Comparison of ENCODE assay signal across 18 mouse cellular contexts in genomic region chr5:130169109-130169508, GRCm38 (mm10). TPM values are rescaled to one million over a fixed set of nuclear protein-coding genes. Genes with fewer than 3 reads are reported as not detected.
A peak's percentile ranks its signal among the peaks of the same experiment; 100 is the strongest.
DNase-seq lines count a peak whose midpoint lies in the region; ATAC-seq and TF ChIP-seq lines count a peak whose summit lies in the region.
"Had no signal": no experiment of that assay in that cellular context is flagged by ENCODE, and none has a peak within 500 bp of the region (broad histone marks: within the 10 kb centered on the region; RNA-seq: fewer than 3 reads in every experiment).

No protein-coding gene starts in this region.

- H3K36me3 ChIP-seq in heart, postnatal 0 days (replicated peaks; ENCODE audit: control insufficient read depth, insufficient read depth, low read length) = no peaks in the 10 kb centered on the region
- no peaks in the 10 kb centered on the region for H3K36me3 ChIP-seq in lung, postnatal 0 days (ENCODE audit: insufficient read depth, low read length)
- no peaks in the 10 kb centered on the region for H3K36me3 ChIP-seq in embryonic facial prominence, embryonic 10.5 days (replicated peaks)
- H3K36me3 ChIP-seq: hindbrain, embryonic 15.5 days; lung, embryonic 15.5 days; stomach, embryonic 15.5 days had no signal

- H3K9me3 ChIP-seq in heart, postnatal 0 days (replicated peaks; ENCODE audit: control insufficient read depth, low read length) = no peaks in the 10 kb centered on the region
- H3K9me3 ChIP-seq in lung, postnatal 0 days (ENCODE audit: low read length) = no peaks in the 10 kb centered on the region
- no peaks in the 10 kb centered on the region for H3K9me3 ChIP-seq in embryonic facial prominence, embryonic 10.5 days
- H3K9me3 ChIP-seq: hindbrain, embryonic 15.5 days; lung, embryonic 15.5 days; stomach, embryonic 15.5 days had no signal

- no peak overlapping the region for H3K4me2 ChIP-seq in heart, postnatal 0 days (ENCODE audit: low read depth, low read length)
- no peak overlapping the region for H3K4me2 ChIP-seq in lung, postnatal 0 days (replicated peaks; ENCODE audit: low read depth, low read length)
- H3K4me2 ChIP-seq: hindbrain, embryonic 15.5 days; lung, embryonic 15.5 days; stomach, embryonic 15.5 days had no signal

- no peaks in the 10 kb centered on the region for H3K27me3 ChIP-seq in heart, postnatal 0 days (ENCODE audit: control insufficient read depth, insufficient read depth, low read length)
- H3K27me3 ChIP-seq in lung, postnatal 0 days (replicated peaks; ENCODE audit: insufficient read depth, low read length) = no peaks in the 10 kb centered on the region
- H3K27me3 ChIP-seq in embryonic facial prominence, embryonic 10.5 days (replicated peaks; ENCODE audit: low read depth, poor library complexity, severe bottlenecking) = no peaks in the 10 kb centered on the region
- H3K27me3 ChIP-seq: hindbrain, embryonic 15.5 days; lung, embryonic 15.5 days; stomach, embryonic 15.5 days had no signal

- 12% methylated on average over 6 of the region's 6 CpGs for WGBS in heart, postnatal 0 days
- 28% methylated on average over 6 of the region's 6 CpGs for WGBS in lung, postnatal 0 days
- 33% methylated on average over 6 of the region's 6 CpGs for WGBS in lung, adult 2 months
- 71% methylated on average over 6 of the region's 6 CpGs for WGBS in embryonic facial prominence, embryonic 10.5 days

- DNase-seq in heart, postnatal 0 days (ENCODE audit: low spot score) = no peak
- DNase-seq in heart, postnatal 36 days = no peak
- peak; percentile 55 for DNase-seq in lung, postnatal 0 days (ENCODE audit: low spot score)
- no peak for DNase-seq in lung, adult 2 months
- DNase-seq in R1 (ENCODE audit: low read depth, low spot score) = peak; percentile 69
- DNase-seq in yolk sac, embryonic 10.5 days (ENCODE audit: low spot score) = peak; percentile 48
- no peak for DNase-seq in embryonic facial prominence, embryonic 10.5 days (ENCODE audit: low spot score)
- DNase-seq: adrenal gland, adult 8-10 months; cerebellum, postnatal 25 days; gastrocnemius, postnatal 36 days; thymus, adult 2 months had no signal

- H3K27ac ChIP-seq in heart, postnatal 0 days (ENCODE audit: low read depth) = peak overlapping the region; percentile 0; the same call in 1 of the 2 replicates
- H3K27ac ChIP-seq in lung, postnatal 0 days (ENCODE audit: low read length) = 0 out of 2 replicates have a peak overlapping the region, but pooled peaks have one; percentile 20
- H3K27ac ChIP-seq in embryonic facial prominence, embryonic 10.5 days (replicated peaks) = no peak overlapping the region
- H3K27ac ChIP-seq: hindbrain, embryonic 15.5 days; lung, embryonic 15.5 days; stomach, embryonic 15.5 days had no signal

- H3K4me1 ChIP-seq in heart, postnatal 0 days (ENCODE audit: control insufficient read depth, insufficient read depth) = peaks cover 15% of the 10 kb centered on the region
- peaks cover 11% of the 10 kb centered on the region; the same call in 1 of the 2 replicates for H3K4me1 ChIP-seq in lung, postnatal 0 days (ENCODE audit: insufficient read depth, low read depth, low read length)
- peaks cover 7% of the 10 kb centered on the region; the same call in 1 of the 2 replicates for H3K4me1 ChIP-seq in lung, adult 2 months (ENCODE audit: control insufficient read depth, insufficient read depth, low read length)
- H3K4me1 ChIP-seq in embryonic facial prominence, embryonic 10.5 days = peaks cover 27% of the 10 kb centered on the region

- H3K4me3 ChIP-seq in heart, postnatal 0 days (ENCODE audit: low read depth, low read length) = no peak overlapping the region
- no peak overlapping the region for H3K4me3 ChIP-seq in lung, postnatal 0 days (ENCODE audit: low read depth, low read length)
- H3K4me3 ChIP-seq in lung, adult 2 months (replicated peaks; ENCODE audit: extremely low read depth, low read depth, low read length) = no peak overlapping the region
- H3K4me3 ChIP-seq in embryonic facial prominence, embryonic 10.5 days = no peak overlapping the region
- H3K4me3 ChIP-seq: hindbrain, embryonic 15.5 days; lung, embryonic 15.5 days; stomach, embryonic 15.5 days had no signal

- no peak for TF ChIP-seq POLR2A in lung, adult 2 months (IDR thresholded peaks at IDR 0.05; ENCODE audit: borderline replicate concordance, extremely low read depth, low read depth, low read length)

- no peak for TF ChIP-seq CTCF in heart, postnatal 0 days (IDR thresholded peaks at IDR 0.05; ENCODE audit: low read depth)
- TF ChIP-seq CTCF in lung, postnatal 0 days (IDR thresholded peaks at IDR 0.05) = no peak
- no peak for TF ChIP-seq CTCF in lung, adult 2 months (IDR thresholded peaks at IDR 0.05; ENCODE audit: insufficient read depth, low read length)

- no peak for TF ChIP-seq EP300 in heart, postnatal 0 days (IDR thresholded peaks at IDR 0.05; ENCODE audit: low read depth)
- no peak for TF ChIP-seq EP300 in lung, postnatal 0 days (IDR thresholded peaks at IDR 0.05)

- ATAC-seq in heart, postnatal 0 days (ENCODE audit: insufficient read depth, low read depth) = no peak
- ATAC-seq in lung, postnatal 0 days = no peak
- ATAC-seq: CD4-positive, CD25-positive, alpha-beta regulatory T cell, adult 4 months; forebrain, embryonic 14.5 days; intestine, embryonic 16.5 days; midbrain, embryonic 16.5 days had no signal

- intact Hi-C loops in heart, postnatal 36 days (cut with DNase I) = no loop called here

- no peak overlapping the region for H3K9ac ChIP-seq in heart, postnatal 0 days (replicated peaks; ENCODE audit: low read depth, low read length)
- no peak overlapping the region for H3K9ac ChIP-seq in lung, postnatal 0 days (replicated peaks; ENCODE audit: low read depth)
- H3K9ac ChIP-seq: hindbrain, embryonic 15.5 days; lung, embryonic 15.5 days; stomach, embryonic 15.5 days had no signal

RNA-seq across cellular contexts. Expression of gene Rabgef1, which starts 2.5 kb away (rescaled TPM):
- total RNA-seq in heart, postnatal 0 days (2014; rRNA removed; ENCODE audit: low replicate concordance) = 4.6 and 17.5 TPM in 2 replicates
- 16.7 and 19.8 TPM in 2 replicates for polyA plus RNA-seq in heart, postnatal 0 days (2015; fragmentation: Nextera tagmentation; extraction: Ambion mirVana)
- 10 to 100 TPM; 20.6 to 21.2 TPM for total RNA-seq in heart, postnatal 36 days (2021)
- polyA plus RNA-seq in lung, postnatal 0 days (2015; fragmentation: Nextera tagmentation; extraction: Ambion mirVana) = 48.4 and 50.5 TPM in 2 replicates
- 24.3 and 32.2 TPM in 2 replicates for polyA plus RNA-seq in lung, adult 2 months (2012; rRNA removed)
- 26.2 and 27.2 TPM in 2 replicates for polyA plus RNA-seq in embryonic facial prominence, embryonic 10.5 days (2016; fragmentation: Nextera tagmentation; extraction: Ambion mirVana)

RNA-seq across cellular contexts. Expression of gene Kctd7, which starts 24.4 kb away (rescaled TPM):
- total RNA-seq in heart, postnatal 0 days (2014; rRNA removed; ENCODE audit: low replicate concordance) = 1.2 and 4.8 TPM in 2 replicates
- polyA plus RNA-seq in heart, postnatal 0 days (2015; fragmentation: Nextera tagmentation; extraction: Ambion mirVana) = 3.7 and 4.2 TPM in 2 replicates
- total RNA-seq in heart, postnatal 36 days (2021) = 1 to 10 TPM; 1.8 to 2.9 TPM
- 5.1 and 5.5 TPM in 2 replicates for polyA plus RNA-seq in lung, postnatal 0 days (2015; fragmentation: Nextera tagmentation; extraction: Ambion mirVana)
- 11.2 and 12.0 TPM in 2 replicates for polyA plus RNA-seq in lung, adult 2 months (2012; rRNA removed)
- 4.7 and 5.1 TPM in 2 replicates for polyA plus RNA-seq in embryonic facial prominence, embryonic 10.5 days (2016; fragmentation: Nextera tagmentation; extraction: Ambion mirVana)

RNA-seq across cellular contexts. Expression of gene Tmem248, which starts 47.8 kb away (rescaled TPM):
- 31.9 and 38.1 TPM in 2 replicates for total RNA-seq in heart, postnatal 0 days (2014; rRNA removed; ENCODE audit: low replicate concordance)
- 23.9 and 24.5 TPM in 2 replicates for polyA plus RNA-seq in heart, postnatal 0 days (2015; fragmentation: Nextera tagmentation; extraction: Ambion mirVana)
- total RNA-seq in heart, postnatal 36 days (2021) = 10 to 100 TPM; 34.4 to 38.5 TPM
- 41.0 and 46.4 TPM in 2 replicates for polyA plus RNA-seq in lung, postnatal 0 days (2015; fragmentation: Nextera tagmentation; extraction: Ambion mirVana)
- 44.9 and 46.4 TPM in 2 replicates for polyA plus RNA-seq in lung, adult 2 months (2012; rRNA removed)
- 37.7 and 39.1 TPM in 2 replicates for polyA plus RNA-seq in embryonic facial prominence, embryonic 10.5 days (2016; fragmentation: Nextera tagmentation; extraction: Ambion mirVana)

Comparison
In these comparisons a context has a peak if more than half of its experiments do, and no peak if none do; other contexts are left out.
1. DNase-seq: peak in lung, postnatal 0 days (single experiment), R1 (single experiment) and yolk sac, embryonic 10.5 days (single experiment); none in heart, postnatal 0 days (single experiment), heart, postnatal 36 days (0 of 2), lung, adult 2 months (single experiment) and embryonic facial prominence, embryonic 10.5 days (single experiment).